Mouse (Mus musculus) neural tube, embryonic 11.5 days (tissue): ENCODE results near the gene Cmtm8. TPM values are rescaled to one million over a fixed set of nuclear protein-coding genes. Genes with fewer than 3 reads are reported as not detected.

Source experiments
- ATAC-seq: fragments of 200-750 bp; cut with Nextera tagmentation; 2 replicates; pipeline ENCODE4 v1.8.0; 2017; ENCODE audit warnings: moderate number of reproducible peaks, mild to moderate bottlenecking, moderate TSS enrichment, moderate library complexity; ENCODE audit not compliant: insufficient read depth, low FRiP score, low TSS enrichment
- DNase-seq: peaks from one replicate; pipeline ENCODE4 v3.0.0-alpha.2; 2015; ENCODE audit warnings: low spot score
- H3K27ac ChIP-seq: fragments of 300-500 bp; sonication (generic); 2 replicates; pipeline ENCODE4 v1.5.1; 2014; ENCODE audit warnings: low read depth, mild to moderate bottlenecking, low read length
- H3K27me3 ChIP-seq: fragments of 300-500 bp; sonication (generic); 2 replicates; pipeline ENCODE4 v1.6.1; 2014; ENCODE audit warnings: mild to moderate bottlenecking, low read length, mixed read lengths; ENCODE audit not compliant: control insufficient read depth, insufficient read depth
- H3K36me3 ChIP-seq: fragments of 300-500 bp; sonication (generic); 2 replicates; pipeline ENCODE4 v1.6.1; 2014; ENCODE audit warnings: mild to moderate bottlenecking, low read length, moderate library complexity, mixed read lengths; ENCODE audit not compliant: control insufficient read depth, insufficient read depth
- H3K4me1 ChIP-seq: fragments of 300-500 bp; sonication (generic); 2 replicates; pipeline ENCODE4 v1.6.1; 2014; ENCODE audit warnings: low read length, mixed read lengths; ENCODE audit not compliant: control insufficient read depth, insufficient read depth
- H3K4me2 ChIP-seq: fragments of 300-500 bp; sonication (generic); 2 replicates; pipeline ENCODE4 v1.6.1; 2014; ENCODE audit warnings: low read depth, mild to moderate bottlenecking, moderate library complexity
- H3K4me3 ChIP-seq: fragments of 300-500 bp; sonication (generic); 2 replicates; pipeline ENCODE4 v1.5.1; 2014; ENCODE audit warnings: low read depth, low read length
- H3K9ac ChIP-seq: fragments of 300-500 bp; sonication (generic); 2 replicates; pipeline ENCODE4 v1.6.1; 2014; ENCODE audit warnings: mild to moderate bottlenecking, low read length
- H3K9me3 ChIP-seq: fragments of 300-500 bp; sonication (generic); 2 replicates; pipeline ENCODE4 v1.6.1; 2016; ENCODE audit warnings: low read length; ENCODE audit not compliant: control insufficient read depth
- WGBS: fragments of 180-500 bp; shearing (Covaris S2); extraction: QIAGEN DNeasy Blood & Tissue Kit; methylation state at CpG from one replicate; pipeline ENCODE4 v1.1.7; 2014; 5-methylcytosine and 5-hydroxymethylcytosine counted together
- polyA plus RNA-seq: library from polyadenylated mRNA; unstranded; fragments of >200 nt; fragmentation: Nextera tagmentation; extraction: Ambion mirVana; gene quantifications from 2 replicates; pipeline ENCODE4 v1.2.1, GENCODE M21; 2014

Gene Cmtm8
- polyA plus RNA-seq, 1 experiment from 2014 or later = 20.4 TPM

- no peak for DNase-seq
- Histone ChIP-seq H3K9me3 (no peaks in the 10 kb centered on the region), H3K4me2 (no peak overlapping the region), H3K27me3 (no peaks in the 10 kb centered on the region), H3K36me3 (peaks cover 6% of the 10 kb centered on the region), H3K27ac (no peak overlapping the region), H3K9ac (no peak overlapping the region), H3K4me1 (no peaks in the 10 kb centered on the region), H3K4me3 (no peak overlapping the region)
- 84% methylated on average over 12 of the region's 12 CpGs for WGBS
- ATAC-seq = no peak
These were observed 96.5 kb downstream of the Cmtm8 start for GRCm38 (mm10) chr9:114747466-114747865.

GRCm38 (mm10) chr9:114747012-114747411, 96.9 kb downstream of the Cmtm8 start:
- H3K4me1 ChIP-seq = no peaks in the 10 kb centered on the region
- no peak overlapping the region for H3K4me3 ChIP-seq
- H3K9me3 ChIP-seq = no peaks in the 10 kb centered on the region
- no peak overlapping the region for H3K27ac ChIP-seq
- DNase-seq (no peak), ATAC-seq (no peak)
- H3K9ac ChIP-seq = no peak overlapping the region
- 80% methylated on average over 10 of the region's 10 CpGs for WGBS
- H3K36me3 ChIP-seq = peaks cover 6% of the 10 kb centered on the region
- H3K27me3 ChIP-seq = no peaks in the 10 kb centered on the region
- H3K4me2 ChIP-seq = no peak overlapping the region

GRCm38 (mm10) chr9:114745654-114746053, 98.3 kb downstream of the Cmtm8 start:
- Histone ChIP-seq H3K27me3 (no peaks in the 10 kb centered on the region), H3K9me3 (no peaks in the 10 kb centered on the region), H3K27ac (no peak overlapping the region), H3K4me1 (no peaks in the 10 kb centered on the region), H3K9ac (no peak overlapping the region), H3K4me3 (no peak overlapping the region), H3K36me3 (peaks cover 6% of the 10 kb centered on the region), H3K4me2 (no peak overlapping the region)
- ATAC-seq = no peak
- no peak for DNase-seq
- WGBS = 83% methylated on average over 4 of the region's 4 CpGs

GRCm38 (mm10) chr9:114745163-114745562, 98.8 kb downstream of the Cmtm8 start:
- no peaks in the 10 kb centered on the region for H3K27me3 ChIP-seq
- no peak overlapping the region for H3K4me3 ChIP-seq
- DNase-seq (no peak), ATAC-seq (no peak)
- no peak overlapping the region for H3K27ac ChIP-seq
- no peaks in the 10 kb centered on the region for H3K9me3 ChIP-seq
- H3K36me3 ChIP-seq = peaks cover 6% of the 10 kb centered on the region
- no peak overlapping the region for H3K4me2 ChIP-seq
- WGBS = 86% methylated on average over 4 of the region's 4 CpGs
- no peaks in the 10 kb centered on the region for H3K4me1 ChIP-seq
- no peak overlapping the region for H3K9ac ChIP-seq

GRCm38 (mm10) chr9:114742731-114743130, 101.2 kb downstream of the Cmtm8 start:
- no peak for ATAC-seq

GRCm38 (mm10) chr9:114740336-114740735, 103.6 kb downstream of the Cmtm8 start:
- Histone ChIP-seq H3K9ac (no peak overlapping the region), H3K27me3 (no peaks in the 10 kb centered on the region), H3K36me3 (no peaks in the 10 kb centered on the region; the same call in 1 of the 2 replicates), H3K27ac (no peak overlapping the region), H3K4me1 (no peaks in the 10 kb centered on the region), H3K9me3 (no peaks in the 10 kb centered on the region), H3K4me2 (no peak overlapping the region), H3K4me3 (no peak overlapping the region)
- ATAC-seq (no peak), DNase-seq (no peak)
- 92% methylated on average over 9 of the region's 9 CpGs for WGBS

More at GRCm38 (mm10) chr9:114742731-114743130, 101.2 kb downstream of the Cmtm8 start:
- DNase-seq = no peak
- H3K27me3 ChIP-seq = no peaks in the 10 kb centered on the region
- no peaks in the 10 kb centered on the region for H3K9me3 ChIP-seq
- H3K4me3 ChIP-seq = no peak overlapping the region
- no peak overlapping the region for H3K4me2 ChIP-seq
- WGBS = 89% methylated on average over 2 of the region's 2 CpGs
- H3K4me1 ChIP-seq = no peaks in the 10 kb centered on the region
- no peak overlapping the region for H3K9ac ChIP-seq
- peaks cover 5% of the 10 kb centered on the region for H3K36me3 ChIP-seq
- H3K27ac ChIP-seq = no peak overlapping the region

Other genes with a start within 250 kb of the Cmtm8 start
- 68.0 and 68.5 TPM in 2 replicates for gene Cnot10, start 204.0 kb downstream of the Cmtm8 start, polyA plus RNA-seq
- gene Dync1li1, start 155.4 kb downstream of the Cmtm8 start, polyA plus RNA-seq = 94.0 and 97.3 TPM in 2 replicates
- 24.1 and 25.7 TPM in 2 replicates for gene Cmtm6, start 113.0 kb downstream of the Cmtm8 start, polyA plus RNA-seq
- gene Cmtm7, start 62.3 kb downstream of the Cmtm8 start, polyA plus RNA-seq = 57.0 and 57.2 TPM in 2 replicates
- gene Gpd1l, start 89.8 kb upstream of the Cmtm8 start, polyA plus RNA-seq = 11.5 and 12.0 TPM in 2 replicates
- gene Osbpl10, start 134.4 kb upstream of the Cmtm8 start, polyA plus RNA-seq = 1.4 and 1.6 TPM in 2 replicates
- gene Rps27rt, start 138.6 kb upstream of the Cmtm8 start, polyA plus RNA-seq = 307 and 376 TPM in 2 replicates